Mouse (Mus musculus) embryonic fibroblast, embryonic 13.5 days (primary cell): ENCODE measurements around the gene Tspan2.

Source experiments
- CTCF ChIP-seq: IDR thresholded peaks from 2 replicates; pipeline ENCODE4 v1.5.1; 2011; ENCODE audit warnings: mild to moderate bottlenecking, control low read depth, low read length, moderate library complexity, borderline replicate concordance; ENCODE audit not compliant: insufficient read depth
- POLR2A ChIP-seq: IDR thresholded peaks from 2 replicates; pipeline ENCODE4 v1.6.1; 2011; ENCODE audit warnings: low read depth, mild to moderate bottlenecking, control low read depth, low read length, moderate library complexity

- TF ChIP-seq CTCF (no peak), POLR2A (no peak)
These were observed 8.4 kb downstream of the Tspan2 start for GRCm38 (mm10) chr3:102742725-102743124.
